Mouse (Mus musculus): ENCODE measurements at regions not wholly inside any gene's neighbourhood (a gene's known extent, or its start where the extent isn't known, plus 50 kb on each side); places are given as distances from the start of the nearest gene placed in this dataset.

DNA sequence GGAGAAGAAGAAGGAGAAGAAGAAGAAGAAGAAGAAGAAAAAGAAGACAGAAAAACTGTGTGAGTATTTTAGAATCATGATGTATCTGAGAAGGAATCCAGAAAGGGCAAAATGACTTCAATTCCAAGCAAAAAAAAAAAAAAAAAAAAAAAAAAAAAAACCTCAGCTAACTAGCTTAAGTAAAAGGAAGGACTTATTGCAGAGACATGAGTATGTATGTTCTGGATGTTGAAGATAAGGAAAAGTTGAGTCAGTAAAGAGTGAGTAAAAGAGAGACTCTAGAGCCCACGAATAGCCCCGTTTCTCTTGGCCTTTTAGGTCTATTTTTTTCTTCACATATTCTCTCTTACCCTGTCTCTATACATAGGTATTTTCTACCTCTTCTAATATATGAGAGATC lies 175.1 kb downstream of the Ndfip2 start:
- TF ChIP-seq GATA2 (IDR thresholded peaks at IDR 0.05; ENCODE audit: borderline replicate concordance, low read depth, low read length) = no peak
- Histone ChIP-seq H3K27me3 (ENCODE audit: insufficient read depth, low read length) (no peaks in the 10 kb centered on the region), H3K9me3 (replicated peaks) (peaks cover 42% of the 10 kb centered on the region), H3K36me3 (replicated peaks) (no peaks in the 10 kb centered on the region), H3K4me1 (ENCODE audit: insufficient read depth, low read depth, low read length) (no peaks in the 10 kb centered on the region), H3K4me3 (ENCODE audit: low read depth, low read length) (no peak overlapping the region)
- no peak for ATAC-seq (ENCODE audit: extremely low read depth, insufficient number of reproducible peaks, low FRiP score, poor library complexity, severe bottlenecking)
- DNase-seq (ENCODE audit: low spot score) = no peak

DNA sequence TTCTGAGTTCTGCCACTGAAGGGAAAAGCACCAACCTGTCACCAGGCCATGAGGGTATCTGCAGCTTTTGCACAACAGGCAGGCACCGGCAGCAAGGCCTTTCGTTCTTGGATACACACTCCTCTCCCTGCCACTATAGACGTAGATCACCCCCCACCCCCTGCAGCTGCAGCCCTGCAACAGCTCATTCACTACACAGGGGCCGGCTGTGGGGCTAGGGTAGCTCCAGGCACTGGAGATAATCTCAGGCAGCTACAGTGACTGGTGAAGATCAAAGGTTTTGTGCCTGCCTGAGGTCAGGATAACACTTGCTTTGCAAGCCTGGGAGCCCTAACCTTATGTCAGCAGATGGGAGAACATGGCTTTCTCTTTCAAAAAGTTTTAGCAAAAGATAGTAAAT lies 174.3 kb downstream of the Ndfip2 start:
- DNase-seq (ENCODE audit: low spot score) (no peak), ATAC-seq (ENCODE audit: extremely low read depth, insufficient number of reproducible peaks, low FRiP score, poor library complexity, severe bottlenecking) (no peak)
- peaks cover 42% of the 10 kb centered on the region for H3K9me3 ChIP-seq (replicated peaks)
- H3K27me3 ChIP-seq (ENCODE audit: insufficient read depth, low read length) = no peaks in the 10 kb centered on the region
- no peaks in the 10 kb centered on the region for H3K4me1 ChIP-seq (ENCODE audit: insufficient read depth, low read depth, low read length)
- H3K4me3 ChIP-seq (ENCODE audit: low read depth, low read length) = no peak overlapping the region
- TF ChIP-seq GATA1 (IDR thresholded peaks at IDR 0.05; ENCODE audit: borderline replicate concordance, low read length) (no peak), TAL1 (conservative IDR thresholded peaks at IDR 0.05; ENCODE audit: low read depth, low read length) (no peak), CTCF (IDR thresholded peaks at IDR 0.05; ENCODE audit: low read depth, low read length) (no peak), POLR2AphosphoS5 (IDR thresholded peaks at IDR 0.05; ENCODE audit: insufficient replicate concordance, low read depth, low read length) (no peak), GATA2 (IDR thresholded peaks at IDR 0.05; ENCODE audit: borderline replicate concordance, low read depth, low read length) (no peak)
- no peaks in the 10 kb centered on the region for H3K36me3 ChIP-seq (replicated peaks)

DNA sequence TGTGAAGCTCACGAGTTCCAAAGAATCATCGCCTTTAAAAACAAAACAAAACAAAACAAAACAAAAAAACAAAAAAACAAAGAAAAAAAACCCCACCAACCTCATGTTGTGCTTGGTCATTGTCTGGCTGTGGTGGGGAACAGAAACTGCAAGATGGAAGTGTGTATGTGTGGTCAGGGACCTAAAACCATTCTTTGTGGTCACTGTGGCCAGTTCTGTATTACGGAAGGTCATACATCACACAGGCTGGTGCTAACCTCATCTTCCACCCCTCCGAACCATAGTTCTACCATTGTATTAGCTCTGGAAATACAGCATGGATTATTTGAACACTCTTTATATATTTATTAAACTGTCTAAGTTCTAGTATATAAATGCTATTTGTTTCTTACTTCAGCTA lies 173.2 kb downstream of the Ndfip2 start:
- ATAC-seq (ENCODE audit: extremely low read depth, insufficient number of reproducible peaks, low FRiP score, poor library complexity, severe bottlenecking) (no peak), DNase-seq (ENCODE audit: low spot score) (no peak)
- Histone ChIP-seq H3K9me3 (replicated peaks) (peaks cover 43% of the 10 kb centered on the region), H3K27me3 (ENCODE audit: insufficient read depth, low read length) (no peaks in the 10 kb centered on the region), H3K4me1 (ENCODE audit: insufficient read depth, low read depth, low read length) (no peaks in the 10 kb centered on the region), H3K36me3 (replicated peaks) (no peaks in the 10 kb centered on the region), H3K4me3 (ENCODE audit: low read depth, low read length) (no peak overlapping the region)
- TF ChIP-seq POLR2AphosphoS5 (IDR thresholded peaks at IDR 0.05; ENCODE audit: insufficient replicate concordance, low read depth, low read length) (no peak), GATA1 (IDR thresholded peaks at IDR 0.05; ENCODE audit: borderline replicate concordance, low read length) (no peak), GATA2 (IDR thresholded peaks at IDR 0.05; ENCODE audit: borderline replicate concordance, low read depth, low read length) (no peak)

DNA sequence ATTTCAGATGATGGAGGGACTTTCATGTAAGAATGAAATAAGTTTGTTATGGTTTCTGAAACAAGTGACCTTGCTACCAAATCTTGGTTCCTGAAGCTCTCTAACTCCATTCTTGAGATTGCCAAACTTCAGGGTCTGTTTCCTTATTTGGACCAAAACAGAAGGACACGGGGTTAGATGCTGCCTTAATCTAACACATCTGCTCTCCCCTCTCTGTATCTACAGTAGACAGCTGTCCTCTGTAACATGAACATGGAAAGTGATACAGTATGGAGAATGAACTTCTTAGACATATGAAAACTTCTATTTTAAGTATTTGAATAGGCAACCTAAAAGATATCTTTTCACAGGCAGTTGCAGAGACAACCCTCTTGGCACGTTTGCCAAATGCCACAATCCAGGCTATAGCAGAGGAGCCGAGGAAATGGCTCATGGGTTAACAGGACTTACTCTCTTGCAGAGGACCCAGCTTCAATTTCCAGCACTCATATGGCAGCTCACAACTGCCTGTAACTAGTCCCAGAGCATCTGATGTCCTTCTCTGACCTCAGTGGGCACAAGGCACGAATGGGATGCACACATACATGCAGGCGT lies 171.4 kb downstream of the Ndfip2 start:
- H3K27me3 ChIP-seq (ENCODE audit: insufficient read depth, low read length) = no peaks in the 10 kb centered on the region

DNA sequence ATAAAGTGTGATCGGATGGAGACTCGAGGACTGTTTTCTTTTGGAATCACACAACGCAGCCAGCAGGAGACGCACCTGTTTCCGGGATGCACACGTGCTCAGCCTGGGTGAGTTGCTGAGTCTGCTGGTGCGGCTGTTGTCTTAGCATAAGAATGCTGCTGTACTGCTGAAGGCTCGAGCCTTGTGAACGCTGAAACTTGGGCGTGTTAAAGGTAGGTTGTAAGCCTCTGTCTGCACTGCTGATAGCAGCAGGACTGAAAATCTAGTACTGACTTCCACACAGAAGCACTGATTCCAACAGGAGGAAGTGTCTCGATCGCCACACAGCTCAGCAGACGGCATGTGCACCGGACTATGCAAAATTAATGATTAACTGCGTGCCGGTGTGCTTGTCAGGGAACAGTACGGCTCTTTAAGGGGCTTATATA lies 169.1 kb downstream of the Ndfip2 start:
- no peak overlapping the region for H3K4me3 ChIP-seq (ENCODE audit: low read depth, low read length)
- DNase-seq (ENCODE audit: low spot score) (no peak), ATAC-seq (ENCODE audit: extremely low read depth, insufficient number of reproducible peaks, low FRiP score, poor library complexity, severe bottlenecking) (no peak)
- H3K27me3 ChIP-seq (ENCODE audit: insufficient read depth, low read length) = no peaks in the 10 kb centered on the region
- peaks cover 37% of the 10 kb centered on the region for H3K9me3 ChIP-seq (replicated peaks)
- TF ChIP-seq POLR2AphosphoS5 (IDR thresholded peaks at IDR 0.05; ENCODE audit: insufficient replicate concordance, low read depth, low read length) = no peak
- no peaks in the 10 kb centered on the region for H3K36me3 ChIP-seq (replicated peaks)
- no peaks in the 10 kb centered on the region for H3K4me1 ChIP-seq (ENCODE audit: insufficient read depth, low read depth, low read length)

More for the DNA sequence above, 171.4 kb downstream of the Ndfip2 start:
- no peaks in the 10 kb centered on the region for H3K4me1 ChIP-seq (ENCODE audit: insufficient read depth, low read depth, low read length)
- no peak for TF ChIP-seq GATA2 (IDR thresholded peaks at IDR 0.05; ENCODE audit: borderline replicate concordance, low read depth, low read length)
- TF ChIP-seq GATA1 (IDR thresholded peaks at IDR 0.05; ENCODE audit: borderline replicate concordance, low read length) = no peak
- no peak for TF ChIP-seq TAL1 (conservative IDR thresholded peaks at IDR 0.05; ENCODE audit: low read depth, low read length)
- no peak for TF ChIP-seq POLR2AphosphoS5 (IDR thresholded peaks at IDR 0.05; ENCODE audit: insufficient replicate concordance, low read depth, low read length)
- TF ChIP-seq CTCF (IDR thresholded peaks at IDR 0.05; ENCODE audit: low read depth, low read length) = no peak
- peaks cover 38% of the 10 kb centered on the region for H3K9me3 ChIP-seq (replicated peaks)
- DNase-seq (ENCODE audit: low spot score) (no peak), ATAC-seq (ENCODE audit: extremely low read depth, insufficient number of reproducible peaks, low FRiP score, poor library complexity, severe bottlenecking) (no peak)
- no peak overlapping the region for H3K4me3 ChIP-seq (ENCODE audit: low read depth, low read length)
- H3K36me3 ChIP-seq (replicated peaks) = no peaks in the 10 kb centered on the region

DNA sequence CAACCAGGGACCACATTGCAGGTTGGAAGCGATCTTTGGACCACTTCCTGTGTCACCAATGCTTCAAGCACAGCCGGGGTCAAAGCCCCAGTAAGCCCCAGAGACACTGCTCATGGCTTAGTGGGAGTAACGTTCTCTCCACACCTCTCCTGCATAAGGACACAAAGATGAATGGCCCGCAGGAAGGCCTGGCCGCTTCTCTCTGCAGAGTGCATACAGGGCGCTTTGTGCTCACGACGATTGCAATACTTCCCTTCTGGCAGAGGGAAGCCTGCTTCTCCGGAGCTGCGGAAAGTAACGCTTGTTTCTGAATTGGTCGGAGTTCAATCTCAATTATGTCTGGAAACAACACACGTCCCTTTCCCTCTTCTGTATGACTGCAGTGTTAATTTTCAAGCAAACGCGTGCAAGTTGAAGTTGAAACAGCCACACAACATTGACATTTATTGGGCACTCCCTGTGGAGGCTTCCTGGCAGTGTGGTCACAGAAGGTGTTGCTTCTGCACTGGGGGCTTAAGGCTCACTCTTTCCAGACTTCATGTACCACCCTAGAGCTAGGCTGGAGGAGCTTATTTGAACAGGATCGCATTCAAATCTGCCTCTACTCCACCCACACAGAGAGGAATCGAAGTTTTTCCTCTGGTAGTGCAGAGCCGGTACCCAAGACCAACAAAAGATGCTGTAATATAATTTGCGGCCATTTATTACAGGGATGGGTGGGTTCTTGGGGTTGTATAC lies 168.4 kb downstream of the Ndfip2 start:
- DNase-seq (ENCODE audit: low spot score) (no peak), ATAC-seq (ENCODE audit: extremely low read depth, insufficient number of reproducible peaks, low FRiP score, poor library complexity, severe bottlenecking) (no peak)
- no peaks in the 10 kb centered on the region for H3K36me3 ChIP-seq (replicated peaks)
- TF ChIP-seq POLR2AphosphoS5 (IDR thresholded peaks at IDR 0.05; ENCODE audit: insufficient replicate concordance, low read depth, low read length) (no peak), CTCF (IDR thresholded peaks at IDR 0.05; ENCODE audit: low read depth, low read length) (no peak), GATA2 (IDR thresholded peaks at IDR 0.05; ENCODE audit: borderline replicate concordance, low read depth, low read length) (no peak), GATA1 (IDR thresholded peaks at IDR 0.05; ENCODE audit: borderline replicate concordance, low read length) (no peak), TAL1 (conservative IDR thresholded peaks at IDR 0.05; ENCODE audit: low read depth, low read length) (no peak)
- peaks cover 32% of the 10 kb centered on the region for H3K9me3 ChIP-seq (replicated peaks)
- H3K27me3 ChIP-seq (ENCODE audit: insufficient read depth, low read length) = no peaks in the 10 kb centered on the region
- H3K4me3 ChIP-seq (ENCODE audit: low read depth, low read length) = no peak overlapping the region
- no peaks in the 10 kb centered on the region for H3K4me1 ChIP-seq (ENCODE audit: insufficient read depth, low read depth, low read length)
